Mouse (Mus musculus) liver, embryonic 16.5 days (tissue): Measurements from ENCODE around the gene Fastk. TPM values are rescaled to one million over a fixed set of nuclear protein-coding genes. Genes with fewer than 3 reads are reported as not detected.
A peak's percentile ranks its signal among the peaks of the same experiment; 100 is the strongest.

Experiments used
- ATAC-seq: fragments of 200-750 bp; cut with Nextera tagmentation; 2 replicates; pipeline ENCODE4 v1.8.0; 2017; ENCODE audit warnings: low read depth, mild to moderate bottlenecking, moderate number of reproducible peaks, moderate library complexity
- H3K27ac ChIP-seq: fragments of 300-500 bp; sonication (generic); 2 replicates; pipeline ENCODE4 v1.5.1; 2014; ENCODE audit warnings: mild to moderate bottlenecking, low read length
- H3K27me3 ChIP-seq: fragments of 300-500 bp; sonication (generic); 2 replicates; pipeline ENCODE4 v1.6.1; 2014; ENCODE audit warnings: low read depth, low read length, mixed read lengths; ENCODE audit not compliant: control insufficient read depth, insufficient read depth
- H3K36me3 ChIP-seq: fragments of 300-500 bp; sonication (generic); 2 replicates; pipeline ENCODE4 v1.6.1; 2014; ENCODE audit warnings: mild to moderate bottlenecking; ENCODE audit not compliant: control insufficient read depth, insufficient read depth
- H3K4me1 ChIP-seq: fragments of 300-500 bp; sonication (generic); 2 replicates; pipeline ENCODE4 v1.6.1; 2014; ENCODE audit warnings: low read depth, low read length, mixed read lengths; ENCODE audit not compliant: control insufficient read depth
- H3K4me2 ChIP-seq: fragments of 300-500 bp; sonication (generic); 2 replicates; pipeline ENCODE4 v1.6.1; 2014; ENCODE audit warnings: low read depth, low read length, mixed read lengths
- H3K4me3 ChIP-seq: fragments of 300-500 bp; sonication (generic); 2 replicates; pipeline ENCODE4 v1.5.1; 2014; ENCODE audit warnings: low read depth, mild to moderate bottlenecking, low read length
- H3K9ac ChIP-seq: fragments of 300-500 bp; sonication (generic); 2 replicates; pipeline ENCODE4 v1.6.1; 2014; ENCODE audit warnings: low read depth, low read length
- H3K9me3 ChIP-seq: fragments of 300-500 bp; sonication (generic); replicated peaks from 2 replicates; pipeline ENCODE4 v1.6.1; 2016; ENCODE audit warnings: low read length; ENCODE audit not compliant: control insufficient read depth
- WGBS: fragments of 180-500 bp; shearing (Covaris S2); extraction: QIAGEN DNeasy Blood & Tissue Kit; methylation state at CpG from one replicate; pipeline ENCODE4 v1.1.7; 2014; ENCODE audit not compliant: insufficient replicate concordance; 5-methylcytosine and 5-hydroxymethylcytosine counted together
- polyA plus RNA-seq: library from polyadenylated mRNA; unstranded; fragments of >200 nt; fragmentation: Nextera tagmentation; extraction: Ambion mirVana; gene quantifications from 2 replicates; pipeline ENCODE4 v1.2.1, GENCODE M21; 2015

Gene Fastk
- polyA plus RNA-seq, 1 experiment from 2014 or later = 53.4 TPM

DNA sequence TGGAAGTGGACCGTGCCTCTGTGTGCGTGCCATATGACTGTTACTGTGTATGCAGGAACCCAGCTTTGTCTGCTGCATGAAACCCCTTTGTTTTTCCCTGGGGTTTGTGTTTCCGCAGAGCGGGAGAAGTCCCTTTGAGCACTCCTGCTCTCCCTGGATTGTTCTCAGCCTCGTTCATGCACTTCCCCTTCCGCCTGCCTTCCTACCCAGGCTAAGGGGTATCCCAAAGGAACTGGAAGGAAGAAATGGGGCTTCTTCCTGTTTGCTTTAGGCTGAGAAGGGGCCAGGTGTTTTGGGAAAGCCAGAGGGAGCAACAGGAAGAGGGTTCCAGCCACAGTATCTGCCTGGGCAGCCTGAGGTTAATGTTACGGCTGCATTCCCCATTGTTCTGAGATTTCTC lies 10.5 kb upstream of the Fastk start:
- ATAC-seq = no peak
- Histone ChIP-seq H3K9ac (no peak overlapping the region), H3K27ac (no peak overlapping the region), H3K4me2 (no peak overlapping the region), H3K9me3 (no peaks in the 10 kb centered on the region), H3K36me3 (no peaks in the 10 kb centered on the region; the same call in 1 of the 2 replicates), H3K4me1 (peaks cover 34% of the 10 kb centered on the region), H3K4me3 (no peak overlapping the region), H3K27me3 (no peaks in the 10 kb centered on the region)
- WGBS = 73% methylated on average over 7 of the region's 7 CpGs

DNA sequence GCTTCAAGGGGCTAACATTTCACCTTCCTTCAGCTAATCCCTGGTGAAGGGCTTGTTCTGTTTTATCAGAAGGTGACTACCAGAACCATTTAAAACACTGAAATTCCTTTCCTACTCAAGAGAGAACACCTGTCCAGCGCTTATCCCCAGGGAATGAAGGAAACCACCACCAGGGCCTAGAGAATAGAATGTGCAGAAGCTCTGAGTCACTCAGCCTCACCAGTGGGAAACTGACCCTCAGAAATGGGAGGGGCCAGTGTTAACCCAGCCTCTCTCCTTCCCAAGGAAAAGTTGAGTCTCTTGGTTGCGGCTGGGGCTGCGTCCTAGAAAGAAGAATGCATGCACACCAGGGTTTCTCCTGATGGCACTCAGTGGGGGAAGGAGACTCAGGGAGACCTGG lies 10.0 kb upstream of the Fastk start:
- Histone ChIP-seq H3K27ac (no peak overlapping the region), H3K9ac (no peak overlapping the region), H3K4me1 (peaks cover 34% of the 10 kb centered on the region), H3K4me2 (no peak overlapping the region), H3K27me3 (no peaks in the 10 kb centered on the region), H3K9me3 (no peaks in the 10 kb centered on the region), H3K36me3 (no peaks in the 10 kb centered on the region; the same call in 1 of the 2 replicates), H3K4me3 (no peak overlapping the region)
- no peak for ATAC-seq
- 84% methylated on average over 3 of the region's 3 CpGs for WGBS

DNA sequence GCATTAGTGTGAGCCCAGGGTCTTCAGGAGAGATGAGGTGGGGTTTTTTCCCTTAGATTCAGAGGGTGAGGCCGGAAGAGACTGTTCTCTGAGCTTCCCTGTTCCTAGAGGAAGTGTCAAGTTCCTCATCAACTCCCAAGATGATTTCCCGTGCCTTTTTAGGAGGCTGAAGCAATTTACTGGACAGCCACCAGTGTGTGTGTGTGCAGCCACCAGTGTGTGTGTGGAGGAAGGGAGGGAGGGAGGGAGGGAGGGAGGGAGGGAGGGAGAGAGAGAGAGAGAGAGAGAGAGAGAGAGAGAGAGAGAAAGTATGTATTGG lies 8.9 kb upstream of the Fastk start:
- ATAC-seq = no peak
- Histone ChIP-seq H3K4me3 (peak overlapping the region; percentile 82; the same call in 1 of the 2 replicates), H3K9ac (no peak overlapping the region; the same call in 1 of the 2 replicates), H3K4me2 (peak overlapping the region; percentile 99; the same call in 1 of the 2 replicates), H3K27me3 (no peaks in the 10 kb centered on the region), H3K9me3 (no peaks in the 10 kb centered on the region), H3K36me3 (no peaks in the 10 kb centered on the region; the same call in 1 of the 2 replicates), H3K4me1 (peaks cover 34% of the 10 kb centered on the region), H3K27ac (no peak overlapping the region)
- 40% methylated on average over 2 of the region's 2 CpGs for WGBS

- Histone ChIP-seq H3K4me2 (peak overlapping the region; percentile 99), H3K27ac (peak overlapping the region; percentile 7; the same call in 1 of the 2 replicates), H3K4me3 (peak overlapping the region; percentile 82), H3K36me3 (no peaks in the 10 kb centered on the region; the same call in 1 of the 2 replicates), H3K9ac (peak overlapping the region; percentile 84), H3K4me1 (peaks cover 34% of the 10 kb centered on the region), H3K27me3 (no peaks in the 10 kb centered on the region), H3K9me3 (no peaks in the 10 kb centered on the region)
- no peak for ATAC-seq
- WGBS = 36% methylated on average over 5 of the region's 5 CpGs
These were observed 8.3 kb upstream of the Fastk start for GRCm38 (mm10) chr5:24453283-24453984.

DNA sequence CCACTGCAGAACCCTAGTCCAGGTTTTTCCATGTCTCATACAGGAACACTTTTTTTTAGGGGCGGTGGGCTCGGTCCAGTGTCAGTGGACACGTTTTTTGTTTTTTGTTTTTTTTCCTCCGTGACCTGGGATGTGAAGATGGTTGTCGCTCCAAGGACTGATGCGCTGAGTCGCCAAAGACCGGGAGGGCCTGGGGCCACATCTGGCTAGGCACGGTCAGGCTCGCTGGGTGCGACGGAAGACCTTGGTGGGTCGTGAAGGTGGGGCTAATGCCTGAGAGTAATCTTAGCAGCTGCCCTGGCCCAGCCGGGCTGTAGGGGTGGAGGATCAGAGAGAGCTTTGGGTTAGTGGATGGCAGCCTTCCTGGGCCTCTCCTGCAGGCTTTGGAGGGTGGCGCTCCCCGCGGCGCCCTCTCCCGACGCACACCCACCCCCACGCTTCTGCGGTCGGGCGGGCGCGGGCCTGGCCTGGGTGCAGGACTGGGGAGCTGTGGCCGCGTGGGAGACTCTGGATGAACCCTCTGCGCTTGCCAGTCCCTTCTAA lies 7.7 kb upstream of the Fastk start:
- no peaks in the 10 kb centered on the region for H3K27me3 ChIP-seq
- peak overlapping the region; percentile 95 for H3K27ac ChIP-seq
- H3K9ac ChIP-seq = peak overlapping the region; percentile 84
- peak; percentile 3; the same call in 1 of the 2 replicates for ATAC-seq
- H3K4me2 ChIP-seq = peak overlapping the region; percentile 99
- no peaks in the 10 kb centered on the region for H3K36me3 ChIP-seq
- WGBS = under 1% methylated on average over 29 of the region's 29 CpGs
- peaks cover 38% of the 10 kb centered on the region for H3K4me1 ChIP-seq
- H3K9me3 ChIP-seq = no peaks in the 10 kb centered on the region
- H3K4me3 ChIP-seq = peak overlapping the region; percentile 82

DNA sequence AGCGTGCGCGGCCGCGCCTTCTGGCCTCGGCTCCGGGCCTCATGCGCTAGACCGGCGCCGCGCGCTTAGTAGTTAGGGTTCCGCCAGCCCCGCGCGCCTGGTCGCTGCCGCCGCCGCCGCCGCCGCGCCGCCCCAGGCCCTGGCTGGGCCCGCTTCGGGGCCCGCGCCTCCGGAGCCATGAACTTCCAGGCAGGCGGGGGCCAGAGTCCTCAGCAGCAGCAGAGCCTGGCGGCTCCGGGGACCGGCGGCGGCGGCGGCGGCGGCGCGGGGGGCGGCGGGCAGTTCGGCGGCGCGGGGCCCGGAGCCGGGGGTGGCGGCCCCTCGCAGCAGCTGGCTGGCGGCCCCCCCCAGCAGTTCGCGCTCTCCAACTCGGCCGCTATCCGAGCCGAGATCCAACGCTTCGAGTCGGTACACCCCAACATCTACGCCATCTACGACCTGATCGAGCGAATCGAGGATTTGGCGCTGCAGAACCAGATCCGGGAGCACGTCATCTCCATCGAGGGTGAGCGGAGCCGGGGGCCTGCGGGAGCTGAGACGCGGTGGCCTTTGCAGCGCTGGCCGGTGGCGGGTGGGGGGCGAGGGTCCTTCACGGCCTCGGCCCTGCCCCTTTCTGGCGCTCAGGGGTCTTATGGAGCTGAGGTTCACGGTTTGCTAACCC lies 7.1 kb upstream of the Fastk start, which contains the start of gene Agap3:
Agap3 (plus strand) TSS at position 148 of the 661 bp plus-strand sequence.
- Histone ChIP-seq H3K4me3 (peak within 1 kb of the TSS; percentile 82), H3K27me3 (no peaks in the 10 kb centered on the region), H3K4me1 (peaks cover 43% of the 10 kb centered on the region), H3K9ac (peak within 1 kb of the TSS; percentile 84), H3K4me2 (peak within 1 kb of the TSS; percentile 99), H3K9me3 (no peaks in the 10 kb centered on the region), H3K36me3 (no peaks in the 10 kb centered on the region), H3K27ac (peak within 1 kb of the TSS; percentile 95)
- no peak for ATAC-seq
- under 1% methylated on average over 49 of the region's 85 CpGs for WGBS

DNA sequence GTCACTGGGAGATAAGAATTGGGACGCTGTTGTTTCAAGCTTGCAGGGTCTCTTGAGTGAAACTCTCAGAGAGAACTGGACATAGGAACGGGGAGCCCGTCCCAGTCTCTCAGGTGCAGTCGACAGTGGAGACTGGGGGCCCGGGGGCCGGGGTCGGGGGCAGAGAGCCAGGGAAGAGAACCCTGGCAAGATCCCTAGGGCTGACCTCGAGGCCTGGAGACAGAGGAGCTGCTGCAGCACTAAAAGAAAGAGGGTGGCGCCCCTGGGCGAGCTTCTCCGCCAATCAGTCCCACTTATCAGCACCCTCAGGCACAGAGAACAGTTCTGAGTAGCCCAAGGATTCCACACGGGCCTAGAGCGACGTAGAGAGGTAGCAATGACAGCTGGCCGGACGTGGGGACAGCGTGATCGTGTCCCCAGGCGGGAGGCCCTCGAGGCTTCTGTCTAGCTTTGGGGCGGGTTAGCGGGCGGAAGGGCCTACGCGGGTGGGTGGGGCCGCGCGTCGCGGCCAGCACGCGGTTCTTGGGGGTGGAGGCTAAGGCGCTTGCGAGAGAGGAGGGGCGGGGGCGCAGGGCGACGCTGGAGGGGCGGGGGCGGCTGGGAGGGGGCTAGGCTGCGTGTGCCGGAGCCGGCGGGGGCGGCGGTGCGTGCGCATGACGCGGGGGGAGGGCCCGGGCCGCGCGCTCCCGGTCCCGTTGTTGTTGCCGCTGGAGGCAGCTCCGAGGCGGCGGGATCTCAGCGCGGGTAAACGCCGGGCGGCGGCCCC lies 6.4 kb upstream of the Fastk start:
- peak overlapping the region; percentile 84 for H3K9ac ChIP-seq
- peak overlapping the region; percentile 82 for H3K4me3 ChIP-seq
- H3K4me2 ChIP-seq = peak overlapping the region; percentile 99
- H3K27ac ChIP-seq = peak overlapping the region; percentile 95
- H3K9me3 ChIP-seq = no peaks in the 10 kb centered on the region
- peak; percentile 77 for ATAC-seq
- no peaks in the 10 kb centered on the region for H3K36me3 ChIP-seq
- 2% methylated on average over 48 of the region's 66 CpGs for WGBS
- H3K4me1 ChIP-seq = peaks cover 46% of the 10 kb centered on the region
- H3K27me3 ChIP-seq = no peaks in the 10 kb centered on the region

GRCm38 (mm10) chr5:24447624-24448298 lies 2.7 kb upstream of the Fastk start, which contains the start of gene Tmub1:
Gene Tmub1, minus strand, starts transcription at chr5:24447854.
- H3K4me3 ChIP-seq = peak within 1 kb of the TSS; percentile 74
- H3K9me3 ChIP-seq = no peaks in the 10 kb centered on the region
- peak within 1 kb of the TSS; percentile 71 for H3K9ac ChIP-seq
- peaks cover 48% of the 10 kb centered on the region for H3K4me1 ChIP-seq
- no peaks in the 10 kb centered on the region for H3K36me3 ChIP-seq
- 2% methylated on average over 34 of the region's 34 CpGs for WGBS
- H3K27ac ChIP-seq = peak within 1 kb of the TSS; percentile 71
- peak within 1 kb of the TSS; percentile 90 for H3K4me2 ChIP-seq
- H3K27me3 ChIP-seq = no peaks in the 10 kb centered on the region
- peak; percentile 61 for ATAC-seq
